Mouse (Mus musculus) heart, embryonic 11.5 days (tissue): Measurements from ENCODE around the gene Vkorc1l1. TPM values are rescaled to one million over a fixed set of nuclear protein-coding genes. Genes with fewer than 3 reads are reported as not detected.

Source experiments
- ATAC-seq: fragments of 200-750 bp; cut with Nextera tagmentation; replicated peaks from 2 replicates; pipeline ENCODE4 v1.8.0; 2017; ENCODE audit warnings: moderate library complexity; ENCODE audit not compliant: insufficient number of reproducible peaks, low FRiP score, low TSS enrichment
- H3K27ac ChIP-seq: fragments of 300-500 bp; sonication (generic); 2 replicates; pipeline ENCODE4 v1.5.1; 2014; ENCODE audit warnings: mild to moderate bottlenecking, low read depth, low read length
- H3K27me3 ChIP-seq: fragments of 300-500 bp; sonication (generic); 2 replicates; pipeline ENCODE4 v1.6.1; 2014; ENCODE audit warnings: mild to moderate bottlenecking, low read length, mixed read lengths; ENCODE audit not compliant: control insufficient read depth, insufficient read depth
- H3K36me3 ChIP-seq: fragments of 300-500 bp; sonication (generic); 2 replicates; pipeline ENCODE4 v1.6.1; 2014; ENCODE audit warnings: mild to moderate bottlenecking, low read length, moderate library complexity, mixed read lengths; ENCODE audit not compliant: control insufficient read depth, insufficient read depth
- H3K4me1 ChIP-seq: fragments of 300-500 bp; sonication (generic); 2 replicates; pipeline ENCODE4 v1.6.1; 2014; ENCODE audit warnings: low read length; ENCODE audit not compliant: control insufficient read depth, insufficient read depth
- H3K4me2 ChIP-seq: fragments of 300-500 bp; sonication (generic); 2 replicates; pipeline ENCODE4 v1.6.1; 2014; ENCODE audit warnings: mild to moderate bottlenecking, moderate library complexity
- H3K4me3 ChIP-seq: fragments of 300-500 bp; sonication (generic); 2 replicates; pipeline ENCODE4 v1.5.1; 2014; ENCODE audit warnings: low read depth, low read length
- H3K9ac ChIP-seq: fragments of 300-500 bp; sonication (generic); 2 replicates; pipeline ENCODE4 v1.6.1; 2014; ENCODE audit warnings: mild to moderate bottlenecking, low read depth, low read length, moderate library complexity
- H3K9me3 ChIP-seq: fragments of 300-500 bp; sonication (generic); replicated peaks from 2 replicates; pipeline ENCODE4 v1.6.1; 2016; ENCODE audit warnings: low read length; ENCODE audit not compliant: control insufficient read depth
- WGBS: fragments of 180-500 bp; shearing (Covaris S2); extraction: QIAGEN DNeasy Blood & Tissue Kit; methylation state at CpG from one replicate; pipeline ENCODE4 v1.1.7; 2014; ENCODE audit not compliant: insufficient replicate concordance; 5-methylcytosine and 5-hydroxymethylcytosine counted together
- polyA plus RNA-seq: library from polyadenylated mRNA; unstranded; fragments of >200 nt; fragmentation: Nextera tagmentation; extraction: Ambion mirVana; gene quantifications from 2 replicates; pipeline ENCODE4 v1.2.1, GENCODE M21; 2014

The Vkorc1l1 gene
- polyA plus RNA-seq, 1 experiment from 2014 or later = 16.3 TPM

DNA sequence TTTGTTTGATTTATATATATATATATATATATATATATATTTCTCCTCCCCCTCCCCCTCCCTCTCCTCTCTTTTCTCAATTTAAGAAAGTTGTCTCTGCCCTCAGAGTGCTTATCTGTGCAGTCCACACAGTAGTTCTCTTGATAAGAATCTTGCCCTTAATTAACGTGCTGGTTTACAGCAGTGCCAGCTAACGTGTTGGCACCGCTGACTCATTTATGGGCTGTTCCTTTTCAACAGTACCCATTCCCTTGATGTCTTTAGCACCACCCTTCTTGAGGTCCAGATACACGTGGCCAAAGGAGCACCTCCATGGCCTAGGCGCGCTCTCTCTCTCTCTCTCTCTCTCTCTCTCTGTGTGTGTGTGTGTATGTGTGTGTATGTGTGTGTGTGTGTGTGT is 14.0 kb downstream of the Vkorc1l1 start:
- no peak overlapping the region for H3K4me3 ChIP-seq
- no peak for ATAC-seq
- no peak overlapping the region for H3K27ac ChIP-seq
- H3K4me1 ChIP-seq = peaks cover 5% of the 10 kb centered on the region
- H3K4me2 ChIP-seq = no peak overlapping the region
- H3K9ac ChIP-seq = no peak overlapping the region
- H3K36me3 ChIP-seq = peaks cover 3% of the 10 kb centered on the region; the same call in 1 of the 2 replicates
- H3K27me3 ChIP-seq = no peaks in the 10 kb centered on the region
- 65% methylated on average over 6 of the region's 6 CpGs for WGBS
- no peaks in the 10 kb centered on the region for H3K9me3 ChIP-seq

DNA sequence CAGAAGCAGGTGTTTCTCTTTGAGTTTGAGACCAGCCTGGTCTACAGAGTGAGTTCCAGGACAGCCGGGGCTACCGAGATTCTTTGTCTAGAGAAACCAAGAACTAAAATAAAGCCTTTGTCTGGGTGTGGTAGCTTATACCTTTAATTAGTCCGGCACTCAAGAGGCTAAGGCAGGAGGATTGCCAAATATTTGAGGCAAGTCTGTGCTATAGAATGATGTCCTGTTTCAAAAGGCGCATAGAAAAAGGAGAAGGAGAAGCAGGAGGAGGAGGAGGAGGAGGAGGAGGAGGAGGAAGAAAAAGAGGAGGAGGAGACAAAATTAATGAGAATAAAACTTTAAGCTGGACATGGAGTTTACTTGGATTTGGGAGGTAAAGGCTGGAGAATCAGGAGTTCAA is 21.5 kb downstream of the Vkorc1l1 start:
- 85% methylated on average over 4 of the region's 4 CpGs for whole genome bisulfite sequencing
- Histone ChIP-seq H3K9me3 (no peaks in the 10 kb centered on the region), H3K9ac (no peak overlapping the region), H3K4me1 (no peaks in the 10 kb centered on the region), H3K36me3 (peaks cover 3% of the 10 kb centered on the region; the same call in 1 of the 2 replicates), H3K4me2 (no peak overlapping the region), H3K4me3 (no peak overlapping the region), H3K27ac (no peak overlapping the region), H3K27me3 (no peaks in the 10 kb centered on the region)
- no peak for ATAC-seq

GRCm38 (mm10) chr5:129966448-129966847 is 24.7 kb downstream of the Vkorc1l1 start:
- H3K9ac ChIP-seq = no peak overlapping the region
- no peak for ATAC-seq
- no peak overlapping the region for H3K4me3 ChIP-seq
- H3K4me2 ChIP-seq = no peak overlapping the region
- no peaks in the 10 kb centered on the region for H3K9me3 ChIP-seq
- no peaks in the 10 kb centered on the region for H3K36me3 ChIP-seq
- H3K27ac ChIP-seq = no peak overlapping the region
- H3K4me1 ChIP-seq = no peaks in the 10 kb centered on the region
- 95% methylated on average over 3 of the region's 3 CpGs for WGBS
- H3K27me3 ChIP-seq = no peaks in the 10 kb centered on the region

DNA sequence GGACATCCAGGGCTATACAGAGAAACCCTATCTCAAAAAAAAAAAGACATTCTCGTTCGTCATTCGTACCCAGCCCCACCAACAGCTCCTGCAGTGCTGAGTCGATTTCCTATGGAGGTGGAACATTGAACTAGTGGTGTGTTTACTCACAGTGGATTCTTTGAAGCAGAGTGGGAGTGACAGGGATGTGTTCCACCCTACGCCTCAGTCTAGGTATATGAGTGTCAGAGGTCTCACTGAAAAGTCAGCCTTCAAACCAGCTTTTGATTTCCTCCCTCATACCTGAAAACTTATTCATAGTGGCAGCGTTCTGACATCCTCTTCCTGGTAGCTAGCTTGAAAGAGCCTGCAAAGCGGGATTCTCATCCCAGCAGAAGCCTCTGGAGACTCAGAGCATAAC is 26.6 kb downstream of the Vkorc1l1 start:
- H3K4me2 ChIP-seq = no peak overlapping the region
- no peaks in the 10 kb centered on the region for H3K4me1 ChIP-seq
- H3K9ac ChIP-seq = no peak overlapping the region
- WGBS = 81% methylated on average over 7 of the region's 7 CpGs
- no peak overlapping the region for H3K4me3 ChIP-seq
- H3K9me3 ChIP-seq = no peaks in the 10 kb centered on the region
- no peak overlapping the region for H3K27ac ChIP-seq
- ATAC-seq = no peak
- no peaks in the 10 kb centered on the region for H3K36me3 ChIP-seq
- no peaks in the 10 kb centered on the region for H3K27me3 ChIP-seq

DNA sequence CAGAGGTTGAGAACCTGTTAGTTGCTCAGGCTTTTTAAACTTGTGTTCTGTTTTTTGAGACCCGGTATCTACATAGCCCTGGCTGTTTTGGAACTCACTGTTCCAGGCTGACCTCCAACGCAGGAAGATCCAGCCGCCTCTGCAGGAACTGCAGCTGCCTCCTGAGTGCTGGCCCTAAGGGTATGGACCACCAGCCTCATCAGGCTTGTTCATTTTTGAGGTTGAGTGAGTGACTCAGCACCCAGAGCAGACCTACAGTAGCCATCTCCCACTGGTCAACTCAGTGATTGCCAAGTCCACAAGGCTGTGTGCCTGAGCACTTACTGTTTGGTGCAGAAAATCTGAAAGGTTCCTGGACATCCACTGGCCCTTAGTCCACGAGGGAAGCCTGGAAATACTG is 29.7 kb downstream of the Vkorc1l1 start:
- Histone ChIP-seq H3K27me3 (no peaks in the 10 kb centered on the region), H3K9me3 (no peaks in the 10 kb centered on the region), H3K4me1 (no peaks in the 10 kb centered on the region), H3K36me3 (0 out of 2 replicates have a peak, but pooled peaks cover 3% of the 10 kb centered on the region), H3K4me2 (no peak overlapping the region), H3K27ac (no peak overlapping the region), H3K9ac (no peak overlapping the region), H3K4me3 (no peak overlapping the region)
- 86% methylated on average over 4 of the region's 4 CpGs for WGBS
- no peak for ATAC-seq

GRCm38 (mm10) chr5:129974354-129974753 is 32.6 kb downstream of the Vkorc1l1 start:
- H3K27me3 ChIP-seq = no peaks in the 10 kb centered on the region
- no peak overlapping the region for H3K4me3 ChIP-seq
- 0 out of 2 replicates have a peak, but pooled peaks cover 3% of the 10 kb centered on the region for H3K36me3 ChIP-seq
- WGBS = 87% methylated on average over 4 of the region's 4 CpGs
- no peak for ATAC-seq
- no peak overlapping the region for H3K27ac ChIP-seq
- no peak overlapping the region for H3K4me2 ChIP-seq
- H3K9me3 ChIP-seq = no peaks in the 10 kb centered on the region
- H3K4me1 ChIP-seq = 0 out of 2 replicates have a peak, but pooled peaks cover 5% of the 10 kb centered on the region
- no peak overlapping the region for H3K9ac ChIP-seq

GRCm38 (mm10) chr5:129974866-129975311 is 33.1 kb downstream of the Vkorc1l1 start:
- 0 out of 2 replicates have a peak, but pooled peaks cover 3% of the 10 kb centered on the region for H3K36me3 ChIP-seq
- no peak overlapping the region for H3K27ac ChIP-seq
- H3K4me2 ChIP-seq = no peak overlapping the region
- no peak overlapping the region for H3K9ac ChIP-seq
- no peak for ATAC-seq
- 64% methylated on average over 4 of the region's 4 CpGs for WGBS
- H3K27me3 ChIP-seq = no peaks in the 10 kb centered on the region
- no peaks in the 10 kb centered on the region for H3K9me3 ChIP-seq
- no peak overlapping the region for H3K4me3 ChIP-seq
- peaks cover 7% of the 10 kb centered on the region for H3K4me1 ChIP-seq

DNA sequence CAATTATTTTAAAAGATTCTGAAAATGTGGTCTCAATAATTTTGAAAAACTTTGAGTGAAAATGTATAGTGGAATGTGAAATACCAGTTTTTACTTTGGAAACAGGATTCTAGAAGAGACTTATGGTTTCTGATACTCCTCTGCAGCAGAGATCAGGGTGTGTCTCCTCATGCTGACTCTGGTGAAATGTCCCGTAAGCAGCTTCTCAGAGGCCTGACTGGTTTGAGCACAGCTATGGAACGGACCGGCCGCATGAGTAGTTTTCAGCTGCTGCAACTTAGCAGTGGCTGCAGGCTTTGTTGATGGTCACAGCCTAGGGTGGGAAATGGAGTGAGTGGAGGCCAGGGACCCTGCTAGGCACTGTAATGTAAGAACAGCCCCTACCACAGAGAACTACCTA is 36.0 kb downstream of the Vkorc1l1 start:
- H3K27me3 ChIP-seq = no peaks in the 10 kb centered on the region
- no peak; the same call in 1 of the 2 replicates for ATAC-seq
- H3K4me2 ChIP-seq = no peak overlapping the region
- no peak overlapping the region for H3K4me3 ChIP-seq
- peaks cover 14% of the 10 kb centered on the region for H3K4me1 ChIP-seq
- H3K36me3 ChIP-seq = 0 out of 2 replicates have a peak, but pooled peaks cover 3% of the 10 kb centered on the region
- 70% methylated on average over 4 of the region's 4 CpGs for WGBS
- no peak overlapping the region for H3K27ac ChIP-seq
- H3K9me3 ChIP-seq = no peaks in the 10 kb centered on the region
- H3K9ac ChIP-seq = no peak overlapping the region

- Histone ChIP-seq H3K4me3 (no peak overlapping the region), H3K9ac (no peak overlapping the region), H3K4me1 (peaks cover 14% of the 10 kb centered on the region), H3K36me3 (0 out of 2 replicates have a peak, but pooled peaks cover 3% of the 10 kb centered on the region), H3K27ac (no peak overlapping the region), H3K4me2 (no peak overlapping the region), H3K27me3 (no peaks in the 10 kb centered on the region), H3K9me3 (no peaks in the 10 kb centered on the region)
- WGBS = 45% methylated on average over 5 of the region's 5 CpGs
- ATAC-seq = no peak
Observed at GRCm38 (mm10) chr5:129978608-129979007, 36.8 kb downstream of the Vkorc1l1 start.
